Mouse (Mus musculus) Muller cell, postnatal 12 days (primary cell): ENCODE data around the gene Fsd1.
A peak's percentile ranks its signal among the peaks of the same experiment; 100 is the strongest.

Experiments used
- DNase-seq: peaks from one replicate; pipeline ENCODE4 v3.0.0-alpha.2; 2015; ENCODE audit errors: inconsistent ontology term

Fsd1 gene

GRCm38 (mm10) chr17:56027801-56028441 lies 41.6 kb downstream of the Fsd1 start:
- DNase-seq, result no peak

- no peak for DNase-seq
Observed at GRCm38 (mm10) chr17:56030238-56030870, 44.0 kb downstream of the Fsd1 start.

- no peak for DNase-seq
Observed at GRCm38 (mm10) chr17:56030919-56031318, 44.6 kb downstream of the Fsd1 start.

- no peak for DNase-seq
Observed at GRCm38 (mm10) chr17:56031431-56031830, 45.1 kb downstream of the Fsd1 start.

GRCm38 (mm10) chr17:56032127-56032733 lies 45.9 kb downstream of the Fsd1 start:
- DNase-seq, result peak; percentile 66

- no peak for DNase-seq
Observed at GRCm38 (mm10) chr17:56032831-56033230, 46.5 kb downstream of the Fsd1 start.

GRCm38 (mm10) chr17:56034040-56034725 lies 47.9 kb downstream of the Fsd1 start:
- DNase-seq, result no peak

GRCm38 (mm10) chr17:56034726-56035100 lies 48.4 kb downstream of the Fsd1 start:
- no peak for DNase-seq

GRCm38 (mm10) chr17:56035216-56035615 lies 48.9 kb downstream of the Fsd1 start:
- no peak for DNase-seq

- DNase-seq, result peak; percentile 99
Observed at GRCm38 (mm10) chr17:56036176-56036900, 50.0 kb downstream of the Fsd1 start, which contains the start of gene Sh3gl1. Gene Sh3gl1 (minus strand): TSS chr17:56036635.

- DNase-seq, result no peak
Observed at GRCm38 (mm10) chr17:56036901-56037287, 50.6 kb downstream of the Fsd1 start.

GRCm38 (mm10) chr17:56038583-56039261 lies 52.4 kb downstream of the Fsd1 start:
- no peak for DNase-seq

GRCm38 (mm10) chr17:56039345-56039744 lies 53.0 kb downstream of the Fsd1 start:
- no peak for DNase-seq

- DNase-seq, result peak; percentile 98
Observed at GRCm38 (mm10) chr17:56040030-56040856, 53.9 kb downstream of the Fsd1 start, which contains the start of gene Chaf1a. Gene Chaf1a (plus strand): TSS chr17:56040439.

GRCm38 (mm10) chr17:56040857-56041163 lies 54.5 kb downstream of the Fsd1 start:
- no peak for DNase-seq
